Mouse (Mus musculus) G1E (cell line): Measurements from ENCODE around the gene Myadml2.

Experiments used
- CTCF ChIP-seq: IDR thresholded peaks from 2 replicates; pipeline ENCODE4 v1.5.1; 2012; ENCODE audit warnings: low read depth, low read length, inconsistent platforms, mixed read lengths
- GATA1 ChIP-seq: IDR thresholded peaks from 2 replicates; pipeline ENCODE4 v1.6.1; 2012; ENCODE audit warnings: borderline replicate concordance, low read length, inconsistent platforms, mixed read lengths
- GATA2 ChIP-seq: IDR thresholded peaks from 2 replicates; pipeline ENCODE4 v1.6.1; 2012; ENCODE audit warnings: low read depth, low read length, inconsistent platforms, borderline replicate concordance
- POLR2AphosphoS5 ChIP-seq: IDR thresholded peaks from 2 replicates; pipeline ENCODE4 v1.6.1; 2012; ENCODE audit warnings: low read depth, low read length, inconsistent platforms; ENCODE audit not compliant: insufficient replicate concordance
- TAL1 ChIP-seq: conservative IDR thresholded peaks from 2 replicates; pipeline ENCODE4 v1.6.1; 2012; ENCODE audit warnings: low read depth, low read length, inconsistent platforms, mixed read lengths

DNA sequence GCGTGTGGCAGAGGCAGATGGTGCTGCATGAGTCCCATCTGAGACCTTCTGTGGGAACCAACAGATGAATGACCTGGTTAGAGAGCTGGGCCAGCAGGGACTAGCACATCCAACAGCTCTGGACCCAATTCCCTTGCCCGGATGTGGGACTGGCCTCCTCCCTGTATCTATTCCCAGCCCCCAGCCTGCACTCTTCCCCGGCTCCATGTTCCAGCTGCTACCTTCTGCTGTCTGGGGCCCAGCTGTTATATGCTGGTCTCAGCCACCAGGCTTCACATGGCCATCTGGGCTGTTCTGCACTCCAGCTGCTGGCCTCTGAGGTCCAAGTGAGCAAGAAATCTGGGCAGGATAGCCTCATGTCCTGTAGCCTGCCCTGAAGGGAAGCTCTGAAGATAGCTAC lies 17.4 kb upstream of the Myadml2 start:
- TF ChIP-seq GATA1 (no peak), CTCF (no peak), TAL1 (no peak), POLR2AphosphoS5 (no peak), GATA2 (no peak)
